Mouse (Mus musculus): ENCODE measurements at regions not wholly inside any gene's neighbourhood (a gene's known extent, or its start where the extent isn't known, plus 50 kb on each side); places are given as distances from the start of the nearest gene placed in this dataset.

- DNase-seq, result no peak
Observed at GRCm38 (mm10) chr10:87732658-87733057, 125.4 kb upstream of the Igf1 start.

- DNase-seq, result peak; percentile 47
Observed at GRCm38 (mm10) chr10:87733241-87733640, 124.8 kb upstream of the Igf1 start.

- DNase-seq, result peak; percentile 76
Observed at GRCm38 (mm10) chr10:87740323-87740722, 117.7 kb upstream of the Igf1 start.

DNA sequence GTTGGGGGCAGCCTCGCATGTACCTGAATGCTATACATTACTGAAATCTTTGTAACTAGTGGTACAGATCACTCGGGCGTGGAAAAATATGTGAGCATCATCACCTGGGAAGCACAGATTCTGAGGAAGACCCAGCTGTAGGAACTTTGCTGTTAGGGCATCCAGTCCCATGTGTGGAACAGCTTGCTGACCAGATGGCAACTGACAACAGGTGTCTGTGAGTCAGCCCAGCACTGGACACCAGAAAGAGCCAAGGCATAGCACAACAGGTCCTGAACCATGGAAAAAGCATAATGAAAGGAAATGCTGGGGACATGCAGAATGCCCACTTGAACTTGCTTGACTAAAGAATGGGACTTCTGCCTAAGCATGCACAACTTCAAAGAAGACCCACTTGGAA, 115.3 kb upstream of the Igf1 start:
- peak; percentile 6 for DNase-seq

DNA sequence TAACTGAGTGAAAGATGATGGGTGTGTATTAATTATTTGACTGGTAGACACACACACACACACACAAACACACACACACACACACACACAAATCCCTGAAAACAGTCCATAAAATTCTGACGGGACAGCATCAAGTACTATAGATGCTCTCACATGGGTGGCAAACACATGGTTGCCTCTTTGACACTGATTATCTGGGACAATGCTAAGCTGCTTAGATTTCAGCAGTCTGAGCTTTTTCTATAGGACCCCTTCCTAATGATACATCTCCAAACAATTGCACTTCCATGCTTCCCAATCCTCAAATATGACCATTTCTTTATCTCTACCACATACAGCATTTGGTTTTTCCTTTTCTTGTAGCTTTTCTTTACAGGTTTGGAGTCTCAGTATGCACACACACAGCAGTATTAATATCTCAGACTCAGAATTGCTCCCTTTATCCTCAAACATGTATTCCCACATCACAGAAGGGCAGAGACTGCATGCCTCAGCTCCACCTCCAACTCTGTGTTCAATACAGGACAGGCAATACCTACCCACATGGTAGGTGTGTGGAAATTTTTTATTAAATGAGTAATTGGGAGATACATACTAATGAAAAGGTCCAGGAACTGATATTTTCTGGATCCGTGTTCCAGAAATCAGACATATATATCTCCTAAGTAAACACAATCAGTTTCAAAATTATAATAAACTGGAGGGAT, 110.1 kb upstream of the Igf1 start:
- no peak for DNase-seq

- no peak for DNase-seq
Observed at GRCm38 (mm10) chr10:87748631-87749193, 109.4 kb upstream of the Igf1 start.

GRCm38 (mm10) chr10:87750321-87750720, 107.7 kb upstream of the Igf1 start:
- DNase-seq, result peak; percentile 29

DNA sequence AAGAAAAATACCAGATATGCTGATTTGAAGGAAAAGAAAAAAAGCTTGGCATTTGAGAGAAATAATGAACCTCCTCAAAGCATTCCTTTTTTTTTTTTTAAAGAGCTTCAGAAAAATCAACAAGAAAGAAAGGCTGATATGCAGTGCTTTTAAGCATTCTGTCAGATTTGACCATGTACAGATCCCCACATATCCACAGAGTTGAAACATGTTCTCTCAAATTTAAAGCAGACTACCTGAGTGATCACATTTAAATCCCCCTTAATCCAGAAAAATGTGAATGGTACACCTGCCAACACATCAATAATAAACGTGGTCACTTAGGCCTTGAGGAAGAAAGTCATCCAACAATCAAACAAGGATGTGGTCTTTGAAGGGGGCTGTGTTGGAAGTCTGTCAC, 107.1 kb upstream of the Igf1 start:
- DNase-seq, result no peak

GRCm38 (mm10) chr10:87752117-87752516, 105.9 kb upstream of the Igf1 start:
- DNase-seq, result no peak

GRCm38 (mm10) chr10:87753483-87753882, 104.6 kb upstream of the Igf1 start:
- no peak for DNase-seq

DNA sequence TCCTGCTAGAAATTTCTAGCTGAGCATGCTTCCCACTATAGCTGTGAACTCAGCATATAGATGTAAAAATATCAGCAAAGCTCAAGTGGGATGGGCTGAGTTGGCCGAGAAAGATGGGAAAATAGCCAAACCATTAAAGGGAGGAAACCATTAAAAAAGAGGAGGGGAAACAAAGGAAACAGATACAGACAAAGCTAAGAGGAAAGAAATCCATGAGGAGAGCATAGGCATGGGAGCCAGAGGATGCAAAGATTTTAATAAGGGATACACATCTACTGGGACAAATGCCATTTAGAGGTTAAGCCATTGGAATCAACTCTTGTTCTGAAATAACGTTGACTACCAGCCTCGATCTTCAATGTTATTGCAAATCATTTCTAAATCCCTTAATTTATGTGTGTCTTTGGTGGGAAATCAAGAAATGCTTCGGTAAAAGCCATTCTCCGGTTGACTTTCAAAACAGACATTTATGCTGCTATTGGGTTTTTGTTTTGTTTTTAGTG, 96.5 kb upstream of the Igf1 start:
- DNase-seq, result no peak

- DNase-seq, result peak; percentile 60
Observed at GRCm38 (mm10) chr10:87787521-87787920, 70.5 kb upstream of the Igf1 start.

DNA sequence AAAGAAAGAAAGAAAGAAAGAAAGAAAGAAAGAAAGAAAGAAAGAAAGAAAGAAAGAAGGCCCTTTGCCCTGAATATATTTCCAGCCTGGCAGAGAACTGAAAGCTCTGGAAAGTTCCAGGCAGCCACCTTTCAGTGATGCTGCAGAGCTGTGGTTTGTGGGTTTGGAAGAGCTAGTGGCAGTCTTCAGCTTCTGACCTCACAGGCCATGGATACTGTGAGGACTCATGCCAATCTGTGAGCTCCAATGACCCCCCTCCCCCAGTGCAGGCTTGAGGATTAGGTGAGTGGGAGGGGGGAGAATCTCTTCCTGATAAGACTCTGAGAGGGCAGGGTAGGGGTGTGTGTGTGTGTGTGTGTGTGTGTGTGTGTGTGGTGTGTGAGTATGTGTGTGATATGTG, 65.7 kb upstream of the Igf1 start:
- no peak for DNase-seq

DNA sequence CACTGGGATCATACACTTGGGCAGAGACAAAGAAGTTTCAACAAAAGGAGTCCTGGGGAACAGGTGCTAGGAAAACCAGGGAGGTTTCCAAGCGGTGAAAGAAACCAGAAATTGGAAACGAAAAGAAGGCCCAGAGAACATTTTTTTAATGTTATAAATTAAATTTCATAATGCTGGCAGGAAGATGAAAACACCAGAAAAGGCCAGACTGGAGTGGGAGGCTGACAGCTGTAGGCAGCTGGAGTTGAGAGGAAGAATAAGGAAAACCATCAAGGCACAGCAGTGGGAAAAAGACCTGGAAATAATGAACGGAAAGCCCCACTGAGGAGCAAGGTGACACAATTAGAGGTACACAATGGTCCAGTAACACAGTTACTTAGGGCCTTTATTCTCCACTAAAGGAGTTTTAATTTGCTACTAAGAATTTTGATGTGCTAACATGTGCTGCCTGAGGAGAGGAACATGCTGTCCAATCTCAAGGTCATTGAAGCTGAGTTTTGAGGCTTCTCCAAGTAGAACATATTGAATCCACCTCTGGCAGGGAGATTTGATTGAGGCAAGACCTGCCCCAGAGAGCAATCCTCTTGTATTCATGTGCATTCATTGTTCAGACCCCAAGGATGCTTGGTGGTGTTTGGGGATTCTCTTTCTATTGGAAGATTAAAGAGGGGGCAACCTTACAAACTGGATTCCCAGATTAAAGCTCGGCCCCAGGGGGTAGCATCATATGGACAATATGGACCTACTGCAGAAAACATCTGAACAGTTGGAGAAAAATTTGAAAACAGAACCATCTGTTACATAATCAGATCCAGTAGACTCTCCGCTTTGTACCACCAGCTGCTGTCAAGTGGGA, 53.9 kb upstream of the Igf1 start:
- no peak for DNase-seq

GRCm38 (mm10) chr10:87804792-87805082, 53.3 kb upstream of the Igf1 start:
- DNase-seq, result no peak

All from gastrocnemius, postnatal 25 days (tissue).